Mouse (Mus musculus) c-Kit-positive CD71-positive TER-119-positive erythroid progenitor cells, embryonic 14.5 days (primary cell): Measurements from ENCODE around the gene Zbtb42.

Experiments used
- DNase-seq: peaks from one replicate; pipeline ENCODE4 v3.0.0-alpha.2; 2013; ENCODE audit warnings: low spot score

The Zbtb42 gene

DNA sequence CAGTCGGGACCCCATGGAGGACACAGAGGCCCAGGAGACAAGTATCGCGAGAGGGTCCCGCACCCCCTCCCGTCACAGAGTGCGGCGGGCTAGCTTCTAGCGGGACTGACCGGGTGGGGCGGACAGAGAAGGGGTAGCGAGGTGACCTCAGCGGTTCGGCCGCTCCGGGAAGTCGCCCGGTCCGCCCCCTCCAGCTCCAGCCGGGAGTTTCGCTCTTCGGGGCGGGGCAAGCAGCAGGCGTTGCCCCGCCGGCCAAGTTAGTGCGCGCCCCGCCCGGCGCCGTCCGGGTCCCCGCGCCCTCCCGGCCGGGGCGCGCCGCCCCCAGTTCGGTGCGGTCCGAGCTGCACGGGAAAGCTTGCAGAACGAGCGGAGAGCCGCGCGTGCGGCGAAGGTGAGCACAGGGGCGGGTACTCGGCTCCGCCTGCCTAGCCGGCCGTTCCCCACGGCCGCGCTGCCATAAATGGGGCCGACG, at the start of gene Zbtb42:
Gene Zbtb42 (plus strand): TSS at position 274 of the 472 bp plus-strand sequence.
- DNase-seq, result no peak

- no peak for DNase-seq
Observed at GRCm38 (mm10) chr12:112628928-112629721, 49.5 kb upstream of the Zbtb42 start.

DNA sequence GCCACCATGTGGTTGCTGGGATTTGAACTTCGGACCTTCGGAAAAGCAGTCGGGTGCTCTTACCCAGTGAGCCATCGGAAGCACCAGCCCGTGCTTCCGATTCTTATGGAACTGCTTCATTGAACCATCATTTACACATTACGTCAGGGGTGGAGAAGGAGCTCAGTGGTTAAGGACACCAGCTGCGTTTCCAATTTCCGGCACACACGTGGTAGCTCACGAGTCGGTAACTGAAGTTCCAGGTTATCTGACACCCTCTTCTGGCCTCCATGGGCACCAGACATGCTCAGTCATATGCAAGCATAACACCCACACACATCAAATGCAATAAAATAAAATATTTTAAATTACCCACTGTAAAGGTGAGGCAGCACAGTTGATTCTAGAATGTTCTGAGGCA, 48.6 kb upstream of the Zbtb42 start:
- no peak for DNase-seq

- no peak for DNase-seq
Observed at GRCm38 (mm10) chr12:112630796-112631195, 47.8 kb upstream of the Zbtb42 start.

DNA sequence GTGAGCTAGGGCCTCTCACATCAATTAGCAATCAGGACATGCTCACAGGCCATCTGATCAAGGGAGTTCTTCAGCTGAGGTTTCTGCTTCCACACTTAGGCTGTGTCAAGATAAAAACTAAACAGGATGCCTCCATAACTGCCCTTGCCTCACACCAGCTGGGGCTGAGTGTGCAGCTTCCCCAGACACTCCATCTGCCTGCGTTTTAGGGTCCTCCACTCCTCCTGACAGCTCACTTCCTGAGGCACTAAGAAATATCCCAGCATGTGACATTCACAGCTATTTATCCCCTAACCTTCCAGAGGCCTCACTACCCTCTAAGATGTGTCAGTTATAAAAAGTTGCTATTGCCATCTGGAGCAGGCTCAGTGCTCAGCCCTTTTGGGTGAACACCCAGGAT, 47.2 kb upstream of the Zbtb42 start:
- DNase-seq, result no peak

- no peak for DNase-seq
Observed at GRCm38 (mm10) chr12:112632084-112632777, 46.4 kb upstream of the Zbtb42 start.

GRCm38 (mm10) chr12:112632907-112633306, 45.7 kb upstream of the Zbtb42 start:
- no peak for DNase-seq

- DNase-seq, result no peak
Observed at GRCm38 (mm10) chr12:112633686-112634085, 44.9 kb upstream of the Zbtb42 start.

- no peak for DNase-seq
Observed at GRCm38 (mm10) chr12:112639526-112639925, 39.1 kb upstream of the Zbtb42 start.

- no peak for DNase-seq
Observed at GRCm38 (mm10) chr12:112643126-112643525, 35.5 kb upstream of the Zbtb42 start.

- DNase-seq, result peak; percentile 96
Observed at GRCm38 (mm10) chr12:112644180-112644854, 34.3 kb upstream of the Zbtb42 start, which contains the start of gene Siva1. Siva1 (plus strand) TSS chr12:112644679.

GRCm38 (mm10) chr12:112644855-112645506, 33.6 kb upstream of the Zbtb42 start:
- peak; percentile 34 for DNase-seq

DNA sequence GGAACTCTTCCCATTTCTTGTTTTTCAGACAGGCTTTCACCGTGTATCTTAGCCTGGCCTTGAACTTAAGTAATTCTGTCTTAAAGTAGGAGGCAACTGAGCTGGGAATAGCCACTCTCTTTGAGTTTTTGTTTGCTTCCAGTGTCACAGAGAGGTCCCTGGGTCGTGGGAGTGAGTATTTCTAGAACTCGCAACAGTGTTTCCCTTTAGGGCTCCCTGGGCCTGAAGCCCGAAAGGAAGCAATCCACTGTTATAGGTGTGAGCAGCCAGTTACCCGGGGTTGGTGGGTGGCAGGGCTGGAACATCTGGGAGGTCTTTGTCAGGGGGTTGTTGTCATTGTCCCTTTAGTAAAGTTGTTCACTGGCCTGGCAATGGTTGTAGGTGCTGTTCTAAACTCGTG, 32.5 kb upstream of the Zbtb42 start:
- no peak for DNase-seq

- no peak for DNase-seq
Observed at GRCm38 (mm10) chr12:112648081-112648480, 30.5 kb upstream of the Zbtb42 start.

- DNase-seq, result no peak
Observed at GRCm38 (mm10) chr12:112651778-112652439, 26.7 kb upstream of the Zbtb42 start.

GRCm38 (mm10) chr12:112653157-112653824, 25.3 kb upstream of the Zbtb42 start:
- DNase-seq, result peak; percentile 79

DNA sequence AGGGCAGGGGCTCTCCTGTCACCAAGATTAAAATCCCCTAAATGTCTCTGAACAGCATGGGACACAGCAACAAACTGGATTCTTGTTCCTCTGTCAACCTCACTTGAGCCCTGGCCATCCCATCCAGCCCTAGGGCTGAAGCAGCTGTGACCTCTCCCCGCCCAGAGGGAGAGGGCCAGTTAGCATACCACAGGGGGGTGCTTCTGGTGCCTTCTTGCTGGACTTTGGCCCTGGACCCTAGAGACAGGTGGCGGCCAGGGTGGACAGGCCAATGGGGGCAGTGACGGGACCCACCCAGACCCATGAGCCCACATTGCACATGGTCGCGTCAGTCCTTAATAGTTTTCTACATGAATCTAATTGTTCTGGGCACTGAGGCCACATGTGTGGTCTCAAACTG, 24.6 kb upstream of the Zbtb42 start:
- no peak for DNase-seq

DNA sequence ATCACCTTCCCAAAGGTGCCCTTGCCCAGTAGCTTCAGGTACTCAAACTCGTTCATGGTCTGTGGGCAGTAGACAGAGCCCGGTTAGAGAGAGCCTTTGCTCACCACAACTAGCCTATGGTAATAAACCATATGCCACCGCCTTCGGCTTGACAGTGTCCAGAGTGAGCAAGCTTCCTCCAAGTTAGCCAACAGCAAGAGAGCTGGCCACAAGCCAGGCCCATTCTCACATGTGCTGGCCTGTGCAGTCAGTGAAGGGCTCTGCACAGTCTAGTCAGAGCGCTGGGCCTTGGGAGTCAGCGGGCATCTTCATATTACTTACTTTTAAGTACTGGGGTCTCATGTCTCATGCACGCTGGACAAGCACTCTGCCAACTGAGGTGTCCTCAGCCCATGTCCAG, 20.0 kb upstream of the Zbtb42 start:
- DNase-seq, result no peak

DNA sequence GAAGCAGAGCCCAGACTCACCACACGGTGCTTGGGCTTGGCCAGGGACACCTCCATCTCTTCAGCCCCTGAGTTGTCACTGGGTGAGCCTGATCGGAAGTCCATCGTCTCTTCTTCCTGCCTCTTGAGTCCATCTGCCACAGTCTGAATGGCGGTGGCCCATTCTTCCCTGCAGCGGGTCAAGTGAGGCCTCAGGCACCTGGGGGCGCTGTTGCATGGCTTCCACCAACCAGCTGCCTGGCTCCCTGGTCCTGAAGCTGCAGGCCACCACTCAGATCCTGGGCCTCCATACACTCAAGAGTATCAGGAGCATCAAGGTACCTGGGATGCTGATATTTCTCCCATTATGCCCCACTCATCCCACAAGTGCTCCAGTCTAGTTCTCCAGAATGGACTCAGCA, 19.5 kb upstream of the Zbtb42 start:
- no peak for DNase-seq

DNA sequence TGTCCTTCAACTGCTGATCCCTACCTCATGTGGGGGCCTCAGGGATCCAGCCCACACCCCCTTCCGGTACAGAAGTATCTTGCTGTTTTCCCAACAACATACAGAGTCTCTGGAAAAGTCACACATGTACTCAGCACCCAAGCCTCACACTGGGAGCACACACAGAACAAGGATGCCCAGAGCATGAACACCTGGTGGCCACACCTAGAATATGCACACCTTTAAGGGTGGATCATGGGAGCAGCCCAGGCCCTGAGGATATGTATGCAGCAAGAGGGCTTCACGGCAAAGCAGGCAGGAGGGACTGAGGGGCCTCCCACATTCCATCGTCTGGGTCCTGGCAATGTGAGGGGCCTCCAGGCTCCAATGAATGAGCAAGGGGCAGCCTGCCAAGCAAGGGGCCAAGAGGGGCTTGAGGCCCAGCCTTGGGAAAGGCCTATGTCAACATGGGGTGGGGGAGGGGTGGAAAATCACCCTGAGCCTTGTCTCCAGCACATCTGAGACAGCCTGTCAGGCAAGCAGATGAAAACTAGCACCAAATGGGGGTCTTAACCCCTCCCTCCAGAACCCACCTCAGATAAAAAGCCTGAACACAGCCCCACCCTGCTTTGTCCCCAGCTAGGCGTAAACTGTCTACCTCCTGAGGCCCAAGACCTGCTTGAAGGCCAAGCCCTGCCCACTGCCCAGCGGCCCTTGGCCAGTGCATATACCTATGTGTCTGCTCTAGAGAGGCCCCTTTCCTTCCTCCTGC, 17.9 kb upstream of the Zbtb42 start:
- DNase-seq, result no peak

DNA sequence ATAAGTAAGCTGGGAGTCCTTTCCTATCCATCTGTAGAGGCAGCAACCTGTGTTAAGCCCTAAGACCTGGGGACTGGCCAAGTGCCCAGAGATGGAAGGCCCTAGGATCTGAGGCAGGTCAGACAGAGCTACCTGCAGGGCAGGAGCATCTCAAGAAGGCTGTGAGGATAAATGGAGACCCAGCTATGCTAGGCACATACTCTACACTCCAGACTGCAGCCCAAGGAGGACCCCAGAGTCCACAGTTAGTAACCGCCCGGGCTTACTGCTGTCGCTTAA, 17.4 kb upstream of the Zbtb42 start:
- no peak for DNase-seq
